Mouse (Mus musculus) lung, adult 2 months (tissue): ENCODE data around the gene Tmbim4.

ENCODE experiments used
- CTCF ChIP-seq: fragments of 200-500 bp; IDR thresholded peaks from 2 replicates; pipeline ENCODE4 v1.5.1; 2011; ENCODE audit warnings: mild to moderate bottlenecking, low read length, control low read depth; ENCODE audit not compliant: insufficient read depth
- POLR2A ChIP-seq: fragments of 200-500 bp; IDR thresholded peaks from 2 replicates; pipeline ENCODE4 v1.6.1; 2011; ENCODE audit warnings: low read depth, mild to moderate bottlenecking, control low read depth, low read length, borderline replicate concordance; ENCODE audit errors: extremely low read depth

- no peak for TF ChIP-seq CTCF
- no peak for TF ChIP-seq POLR2A
Observed at GRCm38 (mm10) chr10:120204591-120205210, 3.3 kb downstream of the Tmbim4 start.
